ENCODE assay signal across 8 mouse cellular contexts in the genomic region with DNA sequence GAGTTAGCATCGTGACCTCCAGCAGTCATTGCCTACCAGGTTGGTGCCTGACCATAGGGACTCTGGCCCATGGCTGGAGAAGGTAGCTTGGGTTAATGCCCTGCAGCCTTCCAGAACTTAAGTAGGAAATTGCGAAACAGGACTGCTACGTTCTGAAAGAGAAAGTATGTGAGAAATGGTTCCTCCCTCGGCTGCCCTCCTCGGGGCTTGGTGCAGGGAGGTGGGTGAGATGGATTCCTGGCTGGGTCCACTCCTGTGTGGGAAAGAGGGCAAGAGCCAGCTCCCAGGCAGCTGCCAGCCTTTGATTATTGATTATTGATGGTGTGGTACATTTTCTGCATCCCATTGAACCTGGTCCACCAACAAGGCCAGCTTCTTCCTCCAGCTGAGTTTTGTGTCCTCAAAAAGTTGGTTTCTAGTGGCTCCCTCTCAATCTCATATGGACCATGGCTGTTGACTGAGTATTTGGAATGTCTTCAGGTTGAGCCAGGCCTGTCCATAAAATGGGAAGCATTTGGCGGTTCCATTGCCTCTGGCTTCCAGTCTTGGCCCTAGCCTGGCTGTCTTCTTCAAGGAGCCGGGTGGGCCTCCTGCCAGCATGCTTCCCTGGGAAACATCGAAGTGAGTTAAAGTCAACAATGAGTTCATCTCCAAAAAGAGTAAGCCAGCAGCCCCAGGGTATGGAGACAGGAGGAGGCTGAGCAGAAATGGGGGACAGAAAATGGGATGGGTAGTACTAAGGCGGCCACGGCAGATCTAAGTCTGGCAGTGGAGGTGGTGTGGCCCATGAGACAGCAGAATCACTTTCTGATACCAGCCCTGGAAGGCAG. TPM values are rescaled to one million over a fixed set of nuclear protein-coding genes. Genes with fewer than 3 reads are reported as not detected.
DNase-seq lines count a peak whose midpoint lies in the region; ATAC-seq lines count a peak whose summit lies in the region.

A gene (plus strand): TSS at position 780 of the 830 bp plus-strand sequence.

- WGBS in heart, embryonic 16.5 days: 61% methylated on average over 10 of the region's 10 CpGs
- WGBS in midbrain, embryonic 10.5 days: 88% methylated on average over 10 of the region's 10 CpGs

- no peak within 1 kb of the TSS for H3K4me3 ChIP-seq in heart, embryonic 16.5 days (ENCODE audit: low read length)
- no peak within 1 kb of the TSS for H3K4me3 ChIP-seq in midbrain, embryonic 10.5 days

- intact Hi-C loops in left cerebral cortex, postnatal 4 days (cut with DNase I): no loop called here

- no peaks in the 10 kb centered on the region for H3K4me1 ChIP-seq in heart, embryonic 16.5 days (ENCODE audit: control insufficient read depth, insufficient read depth, low read length)
- H3K4me1 ChIP-seq in midbrain, embryonic 10.5 days: no peaks in the 10 kb centered on the region

- DNase-seq in urinary bladder, adult 2 months (ENCODE audit: low spot score): no peak
- DNase-seq in urinary bladder, postnatal 10 days (ENCODE audit: low spot score): no peak
- peak; percentile 72 for DNase-seq in fibroblast of lung, adult 2 months (ENCODE audit: low read depth)
- no peak for DNase-seq in left cerebral cortex, postnatal 4 days
- no peak for DNase-seq in midbrain, embryonic 10.5 days (ENCODE audit: low spot score)
- DNase-seq in embryo, embryonic 10.5 days (ENCODE audit: low spot score): no peak
- DNase-seq in spleen, adult 12 weeks (ENCODE audit: low spot score): no peak

- H3K9me3 ChIP-seq in heart, embryonic 16.5 days (replicated peaks; ENCODE audit: control insufficient read depth, low read length): no peaks in the 10 kb centered on the region
- H3K9me3 ChIP-seq in midbrain, embryonic 10.5 days (replicated peaks): no peaks in the 10 kb centered on the region

- peaks cover 4% of the 10 kb centered on the region for H3K27me3 ChIP-seq in heart, embryonic 16.5 days (ENCODE audit: control insufficient read depth, insufficient read depth, low read length)
- H3K27me3 ChIP-seq in midbrain, embryonic 10.5 days (ENCODE audit: low read depth, poor library complexity, severe bottlenecking): no peaks in the 10 kb centered on the region

- no peak for ATAC-seq in heart, embryonic 16.5 days (replicated peaks; ENCODE audit: extremely low read depth, insufficient read depth, low FRiP score)

- no peak within 1 kb of the TSS for H3K27ac ChIP-seq in heart, embryonic 16.5 days (ENCODE audit: low read length)
- H3K27ac ChIP-seq in midbrain, embryonic 10.5 days (replicated peaks): no peak within 1 kb of the TSS

- no peak within 1 kb of the TSS for H3K9ac ChIP-seq in heart, embryonic 16.5 days (ENCODE audit: low read length)

- H3K4me2 ChIP-seq in heart, embryonic 16.5 days (ENCODE audit: low read depth, low read length): no peak within 1 kb of the TSS

- no peaks in the 10 kb centered on the region for H3K36me3 ChIP-seq in heart, embryonic 16.5 days (ENCODE audit: control insufficient read depth, insufficient read depth)
- no peaks in the 10 kb centered on the region for H3K36me3 ChIP-seq in midbrain, embryonic 10.5 days

RNA-seq across cellular contexts. Expression of the gene that starts here (rescaled TPM):
- 58.9 and 59.8 TPM in 2 replicates for polyA plus RNA-seq in urinary bladder, adult 2 months (2012; rRNA removed)
- polyA plus RNA-seq in heart, embryonic 16.5 days (2015; fragmentation: Nextera tagmentation; extraction: Ambion mirVana): 59.7 and 66.2 TPM in 2 replicates
- 10 to 100 TPM; 80.4 to 83.5 TPM for total RNA-seq in left cerebral cortex, postnatal 4 days (2021)
- 92.1 TPM in 2 replicates for polyA plus RNA-seq in midbrain, embryonic 10.5 days (2016; fragmentation: Nextera tagmentation; extraction: Ambion mirVana)
